Mouse (Mus musculus) B cell, adult 2 months (primary cell): Measurements from ENCODE around the gene Dpep1.

Experiments used
- DNase-seq, 2 experiments: peaks; one replicate each; pipeline ENCODE4 v3.0.0; 2022

Dpep1 gene

GRCm38 (mm10) chr8:123185566-123186409 is at the start of gene Dpep1:
Dpep1 (plus strand) TSS chr8:123186242.
- no peak for DNase-seq

- DNase-seq, result no peak
Measured at GRCm38 (mm10) chr8:123136287-123136686, 49.8 kb upstream of the Dpep1 start.

- no peak for DNase-seq
Measured at GRCm38 (mm10) chr8:123137645-123138077, 48.4 kb upstream of the Dpep1 start.

- no peak for DNase-seq
Measured at GRCm38 (mm10) chr8:123138741-123139140, 47.3 kb upstream of the Dpep1 start.

GRCm38 (mm10) chr8:123141741-123142462 is 44.1 kb upstream of the Dpep1 start:
- DNase-seq, result no peak

- DNase-seq, result peak; percentile 15 to 19
Measured at GRCm38 (mm10) chr8:123145279-123145678, 40.8 kb upstream of the Dpep1 start.

GRCm38 (mm10) chr8:123146390-123146789 is 39.7 kb upstream of the Dpep1 start:
- no peak for DNase-seq

- DNase-seq, result no peak
Measured at GRCm38 (mm10) chr8:123150737-123151171, 35.3 kb upstream of the Dpep1 start.

GRCm38 (mm10) chr8:123155177-123155576 is 30.9 kb upstream of the Dpep1 start:
- DNase-seq, result no peak

- no peak for DNase-seq
Measured at GRCm38 (mm10) chr8:123156070-123156773, 29.8 kb upstream of the Dpep1 start.

- no peak for DNase-seq
Measured at GRCm38 (mm10) chr8:123157888-123158465, 28.1 kb upstream of the Dpep1 start, which contains the start of gene Sult5a1. Sult5a1 (minus strand) TSS chr8:123158315.

- DNase-seq, result no peak
Measured at GRCm38 (mm10) chr8:123181391-123181790, 4.7 kb upstream of the Dpep1 start.

GRCm38 (mm10) chr8:123188006-123188405 is 2.0 kb downstream of the Dpep1 start:
- no peak for DNase-seq

- no peak for DNase-seq
Measured at GRCm38 (mm10) chr8:123188841-123189240, 2.8 kb downstream of the Dpep1 start.

GRCm38 (mm10) chr8:123190678-123191077 is 4.6 kb downstream of the Dpep1 start:
- DNase-seq, result peak; percentile 21 to 23

- DNase-seq, result no peak
Measured at GRCm38 (mm10) chr8:123191908-123192307, 5.9 kb downstream of the Dpep1 start.

- no peak for DNase-seq
Measured at GRCm38 (mm10) chr8:123193771-123194170, 7.7 kb downstream of the Dpep1 start.

GRCm38 (mm10) chr8:123197016-123197415 is 11.0 kb downstream of the Dpep1 start:
- DNase-seq, result peak; percentile 30 to 45

- DNase-seq, result no peak
Measured at GRCm38 (mm10) chr8:123199864-123200263, 13.8 kb downstream of the Dpep1 start.

GRCm38 (mm10) chr8:123202288-123202687 is 16.2 kb downstream of the Dpep1 start:
- DNase-seq, result peak; percentile 81 to 82

GRCm38 (mm10) chr8:123203571-123203970 is 17.5 kb downstream of the Dpep1 start:
- no peak for DNase-seq

GRCm38 (mm10) chr8:123211876-123212275 is 25.8 kb downstream of the Dpep1 start:
- no peak for DNase-seq
